Mouse (Mus musculus): ENCODE measurements around the gene Ube2r2. TPM values are rescaled to one million over a fixed set of nuclear protein-coding genes. Genes with fewer than 3 reads are reported as not detected.

The Ube2r2 gene
- polyA plus RNA-seq, 1 experiment from 2014 or later, result 86.1 TPM

- Histone ChIP-seq H3K9ac (replicated peaks; ENCODE audit: low read length) (no peak overlapping the region), H3K4me2 (replicated peaks; ENCODE audit: low read depth, low read length) (no peak overlapping the region), H3K27me3 (ENCODE audit: insufficient read depth, low read length) (no peaks in the 10 kb centered on the region), H3K9me3 (ENCODE audit: low read length) (no peaks in the 10 kb centered on the region), H3K36me3 (ENCODE audit: insufficient read depth, low read length) (peaks cover 60% of the 10 kb centered on the region), H3K27ac (ENCODE audit: low read length) (no peak overlapping the region), H3K4me3 (ENCODE audit: low read length) (no peak overlapping the region), H3K4me1 (ENCODE audit: insufficient read depth, low read length) (no peaks in the 10 kb centered on the region)
- no peak for ATAC-seq (ENCODE audit: low FRiP score, low TSS enrichment)
- whole genome bisulfite sequencing, result 91% methylated on average over 6 of the region's 6 CpGs
Measured at GRCm38 (mm10) chr4:41115074-41115473, 20.5 kb upstream of the Ube2r2 start.

- no peak for ATAC-seq (ENCODE audit: low FRiP score, low TSS enrichment)
- H3K9ac ChIP-seq (replicated peaks; ENCODE audit: low read length), result no peak overlapping the region
- no peak overlapping the region for H3K4me3 ChIP-seq (ENCODE audit: low read length)
- H3K27ac ChIP-seq (ENCODE audit: low read length), result no peak overlapping the region
- H3K27me3 ChIP-seq (ENCODE audit: insufficient read depth, low read length), result no peaks in the 10 kb centered on the region
- no peaks in the 10 kb centered on the region for H3K9me3 ChIP-seq (ENCODE audit: low read length)
- peaks cover 68% of the 10 kb centered on the region for H3K36me3 ChIP-seq (ENCODE audit: insufficient read depth, low read length)
- 93% methylated on average over 15 of the region's 15 CpGs for WGBS
- no peak overlapping the region for H3K4me2 ChIP-seq (replicated peaks; ENCODE audit: low read depth, low read length)
- no peaks in the 10 kb centered on the region for H3K4me1 ChIP-seq (ENCODE audit: insufficient read depth, low read length)
Measured at GRCm38 (mm10) chr4:41115793-41116192, 19.8 kb upstream of the Ube2r2 start.

- H3K4me1 ChIP-seq (ENCODE audit: insufficient read depth, low read length), result no peaks in the 10 kb centered on the region
- no peaks in the 10 kb centered on the region for H3K9me3 ChIP-seq (ENCODE audit: low read length)
- H3K4me2 ChIP-seq (replicated peaks; ENCODE audit: low read depth, low read length), result no peak overlapping the region
- H3K9ac ChIP-seq (replicated peaks; ENCODE audit: low read length), result no peak overlapping the region
- H3K36me3 ChIP-seq (ENCODE audit: insufficient read depth, low read length), result peaks cover 78% of the 10 kb centered on the region
- H3K27ac ChIP-seq (ENCODE audit: low read length), result no peak overlapping the region
- 79% methylated on average over 3 of the region's 3 CpGs for WGBS
- no peak for ATAC-seq (ENCODE audit: low FRiP score, low TSS enrichment)
- H3K27me3 ChIP-seq (ENCODE audit: insufficient read depth, low read length), result no peaks in the 10 kb centered on the region
- H3K4me3 ChIP-seq (ENCODE audit: low read length), result no peak overlapping the region
Measured at GRCm38 (mm10) chr4:41116817-41117216, 18.7 kb upstream of the Ube2r2 start.

GRCm38 (mm10) chr4:41118706-41119292, 16.7 kb upstream of the Ube2r2 start:
- H3K27me3 ChIP-seq (ENCODE audit: insufficient read depth, low read length), result no peaks in the 10 kb centered on the region
- WGBS, result 72% methylated on average over 11 of the region's 11 CpGs
- H3K4me3 ChIP-seq (ENCODE audit: low read length), result no peak overlapping the region
- peaks cover 6% of the 10 kb centered on the region for H3K4me1 ChIP-seq (ENCODE audit: insufficient read depth, low read length)
- no peak overlapping the region for H3K9ac ChIP-seq (replicated peaks; ENCODE audit: low read length)
- H3K36me3 ChIP-seq (ENCODE audit: insufficient read depth, low read length), result peaks cover 81% of the 10 kb centered on the region
- ATAC-seq (ENCODE audit: low FRiP score, low TSS enrichment), result peak; percentile 41
- no peak overlapping the region for H3K4me2 ChIP-seq (replicated peaks; ENCODE audit: low read depth, low read length)
- H3K9me3 ChIP-seq (ENCODE audit: low read length), result no peaks in the 10 kb centered on the region
- no peak overlapping the region for H3K27ac ChIP-seq (ENCODE audit: low read length)

- H3K4me3 ChIP-seq (ENCODE audit: low read length), result peak within 1 kb of the TSS; percentile 87
- H3K4me2 ChIP-seq (replicated peaks; ENCODE audit: low read depth, low read length), result peak within 1 kb of the TSS; percentile 93
- H3K36me3 ChIP-seq (ENCODE audit: insufficient read depth, low read length), result peaks cover 28% of the 10 kb centered on the region
- 2% methylated on average over 29 of the region's 29 CpGs for WGBS
- no peaks in the 10 kb centered on the region for H3K27me3 ChIP-seq (ENCODE audit: insufficient read depth, low read length)
- H3K4me1 ChIP-seq (ENCODE audit: insufficient read depth, low read length), result peaks cover 6% of the 10 kb centered on the region
- no peaks in the 10 kb centered on the region for H3K9me3 ChIP-seq (ENCODE audit: low read length)
- peak within 1 kb of the TSS; percentile 77 for H3K9ac ChIP-seq (replicated peaks; ENCODE audit: low read length)
- H3K27ac ChIP-seq (ENCODE audit: low read length), result peak within 1 kb of the TSS; percentile 63; the same call in 1 of the 2 replicates
- ATAC-seq (ENCODE audit: low FRiP score, low TSS enrichment), result peak; percentile 100
Measured at GRCm38 (mm10) chr4:41124180-41124951, 11.2 kb upstream of the Ube2r2 start, which contains the start of gene Nol6. Gene Nol6 (minus strand): TSS chr4:41124455.

GRCm38 (mm10) chr4:41129406-41129805, 6.1 kb upstream of the Ube2r2 start:
- Histone ChIP-seq H3K4me2 (replicated peaks; ENCODE audit: low read depth, low read length) (no peak overlapping the region), H3K36me3 (ENCODE audit: insufficient read depth, low read length) (no peaks in the 10 kb centered on the region), H3K27ac (ENCODE audit: low read length) (no peak overlapping the region), H3K27me3 (ENCODE audit: insufficient read depth, low read length) (no peaks in the 10 kb centered on the region), H3K9ac (replicated peaks; ENCODE audit: low read length) (no peak overlapping the region), H3K4me1 (ENCODE audit: insufficient read depth, low read length) (peaks cover 7% of the 10 kb centered on the region), H3K4me3 (ENCODE audit: low read length) (no peak overlapping the region), H3K9me3 (ENCODE audit: low read length) (no peaks in the 10 kb centered on the region)
- WGBS, result 5% methylated on average over 2 of the region's 2 CpGs
- ATAC-seq (ENCODE audit: low FRiP score, low TSS enrichment), result no peak

- Histone ChIP-seq H3K4me3 (ENCODE audit: low read length) (no peak overlapping the region), H3K9ac (replicated peaks; ENCODE audit: low read length) (no peak overlapping the region), H3K27ac (ENCODE audit: low read length) (no peak overlapping the region), H3K4me1 (ENCODE audit: insufficient read depth, low read length) (peaks cover 11% of the 10 kb centered on the region), H3K9me3 (ENCODE audit: low read length) (no peaks in the 10 kb centered on the region), H3K4me2 (replicated peaks; ENCODE audit: low read depth, low read length) (no peak overlapping the region), H3K36me3 (ENCODE audit: insufficient read depth, low read length) (no peaks in the 10 kb centered on the region), H3K27me3 (ENCODE audit: insufficient read depth, low read length) (no peaks in the 10 kb centered on the region)
- ATAC-seq (ENCODE audit: low FRiP score, low TSS enrichment), result no peak
- 82% methylated on average over 3 of the region's 3 CpGs for WGBS
Measured at GRCm38 (mm10) chr4:41129836-41130235, 5.7 kb upstream of the Ube2r2 start.

GRCm38 (mm10) chr4:41132471-41132870, 3.1 kb upstream of the Ube2r2 start:
- H3K4me2 ChIP-seq (replicated peaks; ENCODE audit: low read depth, low read length), result no peak overlapping the region
- no peak overlapping the region for H3K9ac ChIP-seq (replicated peaks; ENCODE audit: low read length)
- WGBS, result 85% methylated on average over 6 of the region's 6 CpGs
- peaks cover 15% of the 10 kb centered on the region for H3K4me1 ChIP-seq (ENCODE audit: insufficient read depth, low read length)
- no peaks in the 10 kb centered on the region for H3K27me3 ChIP-seq (ENCODE audit: insufficient read depth, low read length)
- H3K27ac ChIP-seq (ENCODE audit: low read length), result no peak overlapping the region
- ATAC-seq (ENCODE audit: low FRiP score, low TSS enrichment), result no peak
- H3K9me3 ChIP-seq (ENCODE audit: low read length), result no peaks in the 10 kb centered on the region
- H3K4me3 ChIP-seq (ENCODE audit: low read length), result no peak overlapping the region
- H3K36me3 ChIP-seq (ENCODE audit: insufficient read depth, low read length), result no peaks in the 10 kb centered on the region

- Histone ChIP-seq H3K36me3 (ENCODE audit: insufficient read depth, low read length) (peaks cover 4% of the 10 kb centered on the region; the same call in 1 of the 2 replicates), H3K27me3 (ENCODE audit: insufficient read depth, low read length) (no peaks in the 10 kb centered on the region), H3K9me3 (ENCODE audit: low read length) (0 out of 2 replicates have a peak, but pooled peaks cover 3% of the 10 kb centered on the region), H3K4me3 (ENCODE audit: low read length) (no peak overlapping the region), H3K4me2 (replicated peaks; ENCODE audit: low read depth, low read length) (no peak overlapping the region), H3K4me1 (ENCODE audit: insufficient read depth, low read length) (peaks cover 21% of the 10 kb centered on the region), H3K27ac (ENCODE audit: low read length) (no peak overlapping the region), H3K9ac (replicated peaks; ENCODE audit: low read length) (peak overlapping the region; percentile 35; the same call in 1 of the 2 replicates)
- ATAC-seq (ENCODE audit: low FRiP score, low TSS enrichment), result no peak
- WGBS, result 67% methylated on average over 6 of the region's 6 CpGs
Measured at GRCm38 (mm10) chr4:41133529-41134291, 1.8 kb upstream of the Ube2r2 start.

Measured in kidney, embryonic 16.5 days (tissue).